In the genomic region with DNA sequence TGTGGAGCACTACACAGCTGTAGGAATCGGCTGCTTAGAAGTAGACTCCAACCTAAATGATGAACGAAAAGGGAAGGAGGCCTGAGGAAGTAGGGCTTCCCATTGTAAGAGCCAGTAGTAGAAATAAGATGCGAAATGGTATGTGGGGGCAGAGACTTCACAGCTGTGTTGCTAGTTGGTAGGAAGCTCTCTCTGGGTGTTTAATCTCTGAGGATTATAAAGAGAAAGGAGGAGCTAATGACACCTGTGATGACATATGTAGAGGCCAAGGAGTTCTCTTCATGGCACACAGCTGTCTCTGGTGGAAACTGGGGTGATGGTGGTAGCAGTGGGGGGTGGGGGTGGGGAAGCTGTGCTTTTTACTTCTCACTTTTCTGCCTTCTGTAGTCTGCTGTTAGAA, we compare ENCODE assay signal across 14 mouse cellular contexts. TPM values are rescaled to one million over a fixed set of nuclear protein-coding genes. Genes with fewer than 3 reads are reported as not detected.
DNase-seq lines count a peak whose midpoint lies in the region; ATAC-seq and TF ChIP-seq lines count a peak whose summit lies in the region.
"Had no signal": no experiment of that assay in that cellular context is flagged by ENCODE, and none has a peak within 500 bp of the region (broad histone marks: within the 10 kb centered on the region; RNA-seq: fewer than 3 reads in every experiment).

No protein-coding gene starts in this region.

- H3K4me3 ChIP-seq in liver, embryonic 15.5 days (replicated peaks), result no peak overlapping the region
- no peak overlapping the region for H3K4me3 ChIP-seq in bone marrow, adult 2 months (replicated peaks; ENCODE audit: control insufficient read depth, low read depth, low read length)
- H3K4me3 ChIP-seq in liver, postnatal 0 days (ENCODE audit: low read depth, low read length), result no peak overlapping the region
- H3K4me3 ChIP-seq in limb, embryonic 10.5 days, result no peak overlapping the region
- H3K4me3 ChIP-seq: heart, adult 2 months had no signal

- no peak for TF ChIP-seq EP300 in liver, postnatal 0 days (IDR thresholded peaks at IDR 0.05; ENCODE audit: low read depth)

- ATAC-seq in liver, embryonic 15.5 days (ENCODE audit: insufficient read depth), result no peak
- ATAC-seq in liver, postnatal 0 days, result peak; percentile 22; the same call in 1 of the 2 replicates

- DNase-seq in liver, result no peak
- no peak for DNase-seq in liver, postnatal 0 days
- DNase-seq in splenic B cell, adult 2 months (ENCODE audit: low read depth, low spot score), result peak; percentile 68
- DNase-seq in adipocyte (ENCODE audit: low spot score), result no peak
- no peak for DNase-seq in limb, embryonic 10.5 days (ENCODE audit: low spot score)
- DNase-seq in heart, adult 8-10 months (ENCODE audit: low spot score), result no peak
- DNase-seq: adrenal gland, postnatal 25 days; cerebellum, adult 11 months; heart, adult 2 months; lung, adult 18-20 months had no signal

- peak overlapping the region; percentile 54 for H3K27ac ChIP-seq in liver, embryonic 15.5 days (replicated peaks)
- peak overlapping the region; percentile 84 for H3K27ac ChIP-seq in bone marrow, adult 2 months (ENCODE audit: control insufficient read depth, insufficient read depth, low read depth, low read length, poor library complexity)
- peak overlapping the region; percentile 69 for H3K27ac ChIP-seq in liver, postnatal 0 days (ENCODE audit: low read depth)
- H3K27ac ChIP-seq in limb, embryonic 10.5 days, result no peak overlapping the region
- H3K27ac ChIP-seq: hindbrain, embryonic 14.5 days had no signal

- no peak for TF ChIP-seq POLR2A in bone marrow, adult 2 months (IDR thresholded peaks at IDR 0.05; ENCODE audit: borderline replicate concordance, control insufficient read depth, low read depth, low read length)

- no peaks in the 10 kb centered on the region for H3K36me3 ChIP-seq in liver, embryonic 15.5 days (replicated peaks)
- H3K36me3 ChIP-seq in liver, postnatal 0 days (replicated peaks; ENCODE audit: insufficient read depth, low read length), result no peaks in the 10 kb centered on the region
- H3K36me3 ChIP-seq in splenic B cell, adult 2 months (ENCODE audit: control insufficient read depth, insufficient read depth, low read length, poor library complexity, severe bottlenecking), result 0 out of 2 replicates have a peak, but pooled peaks cover 1% of the 10 kb centered on the region
- H3K36me3 ChIP-seq in limb, embryonic 10.5 days, result 0 out of 2 replicates have a peak, but pooled peaks cover 12% of the 10 kb centered on the region

- H3K9ac ChIP-seq in liver, embryonic 15.5 days, result no peak overlapping the region
- no peak overlapping the region for H3K9ac ChIP-seq in liver, postnatal 0 days (replicated peaks)
- H3K9ac ChIP-seq: hindbrain, embryonic 14.5 days had no signal

- WGBS in liver, embryonic 15.5 days (ENCODE audit: insufficient replicate concordance), result 33% methylated on average over 3 of the region's 3 CpGs
- WGBS in bone marrow, adult 2 months, result 16% methylated on average over 3 of the region's 3 CpGs
- WGBS in liver, postnatal 0 days (ENCODE audit: insufficient replicate concordance), result 40% methylated on average over 3 of the region's 3 CpGs
- 95% methylated on average over 3 of the region's 3 CpGs for WGBS in limb, embryonic 10.5 days

- H3K4me1 ChIP-seq in liver, embryonic 15.5 days (replicated peaks), result peaks cover 32% of the 10 kb centered on the region
- H3K4me1 ChIP-seq in bone marrow, adult 2 months (ENCODE audit: control insufficient read depth, insufficient read depth, low read length), result peaks cover 5% of the 10 kb centered on the region
- peaks cover 18% of the 10 kb centered on the region for H3K4me1 ChIP-seq in liver, postnatal 0 days (ENCODE audit: insufficient read depth)
- H3K4me1 ChIP-seq in limb, embryonic 10.5 days, result no peaks in the 10 kb centered on the region

- H3K27me3 ChIP-seq in liver, embryonic 15.5 days, result no peaks in the 10 kb centered on the region
- no peaks in the 10 kb centered on the region for H3K27me3 ChIP-seq in liver, postnatal 0 days (ENCODE audit: insufficient read depth, low read length)
- no peaks in the 10 kb centered on the region for H3K27me3 ChIP-seq in splenic B cell, adult 2 months (ENCODE audit: control insufficient read depth, insufficient read depth, low read length, poor library complexity, severe bottlenecking)
- no peaks in the 10 kb centered on the region for H3K27me3 ChIP-seq in limb, embryonic 10.5 days (ENCODE audit: low read depth, poor library complexity, severe bottlenecking)

- H3K4me2 ChIP-seq in liver, embryonic 15.5 days, result no peak overlapping the region
- H3K4me2 ChIP-seq in liver, postnatal 0 days (ENCODE audit: low read depth, low read length), result peak overlapping the region; percentile 27; the same call in 1 of the 2 replicates
- H3K4me2 ChIP-seq: hindbrain, embryonic 14.5 days; midbrain, embryonic 11.5 days had no signal

- no peak for TF ChIP-seq CTCF in bone marrow, adult 2 months (IDR thresholded peaks at IDR 0.05; ENCODE audit: control insufficient read depth, insufficient read depth, low read length)
- TF ChIP-seq CTCF in liver, postnatal 0 days (IDR thresholded peaks at IDR 0.05; ENCODE audit: low read depth), result no peak

- no peaks in the 10 kb centered on the region for H3K9me3 ChIP-seq in liver, embryonic 15.5 days (replicated peaks)
- no peaks in the 10 kb centered on the region for H3K9me3 ChIP-seq in liver, postnatal 0 days (ENCODE audit: low read length)
- H3K9me3 ChIP-seq in limb, embryonic 10.5 days (replicated peaks), result no peaks in the 10 kb centered on the region

RNA-seq across cellular contexts. Expression of gene Lims1, which starts 27.3 kb away (rescaled TPM):
- 83.1 and 85.4 TPM in 2 replicates for polyA plus RNA-seq in liver, embryonic 15.5 days (2015; fragmentation: Nextera tagmentation; extraction: Ambion mirVana)
- polyA plus RNA-seq in bone marrow, adult 2 months (2011; ENCODE audit: insufficient read depth, insufficient read length, low replicate concordance, missing spikeins), result 31.6 and 44.1 TPM in 2 replicates
- 60.6 and 64.4 TPM in 2 replicates for polyA plus RNA-seq in liver, postnatal 0 days (2015; fragmentation: Nextera tagmentation; extraction: Ambion mirVana)
- 93.6 and 105 TPM in 2 replicates for polyA plus RNA-seq in limb, embryonic 10.5 days (2016; fragmentation: Nextera tagmentation; extraction: Ambion mirVana)
- 100 to 1,000 TPM; 129 to 182 (median 150) TPM for total RNA-seq in heart, adult 8-10 months (2022)
